Mouse (Mus musculus): ENCODE measurements around the gene Parn. TPM values are rescaled to one million over a fixed set of nuclear protein-coding genes. Genes with fewer than 3 reads are reported as not detected.

The Parn gene
- total RNA-seq, 2 experiments from 2014 or later = 18.8 to 45.0 TPM

GRCm38 (mm10) chr16:13492996-13493395 lies 175.0 kb downstream of the Parn start:
- ATAC-seq (replicated peaks; ENCODE audit: poor library complexity) = no peak

- no peak for ATAC-seq (replicated peaks; ENCODE audit: poor library complexity)
Observed at GRCm38 (mm10) chr16:13491776-13492175, 176.2 kb downstream of the Parn start.

Other genes with a start within 250 kb of the Parn start
- gene Bfar, start 3.7 kb upstream of the Parn start, total RNA-seq (2015) = 48.0 and 53.0 TPM in 2 replicates
- 57.4 and 67.3 TPM in 2 replicates for gene Bfar, start 3.7 kb upstream of the Parn start, total RNA-seq (2017)
- gene 3110001I22Rik, start 3.8 kb upstream of the Parn start, total RNA-seq (2015) = 12.4 and 15.9 TPM in 2 replicates
- 12.6 and 21.0 TPM in 2 replicates for gene 3110001I22Rik, start 3.8 kb upstream of the Parn start, total RNA-seq (2017)
- gene Pla2g10, start 62.8 kb upstream of the Parn start, total RNA-seq (2015) = not detected in 2 replicates
- gene Pla2g10, start 62.8 kb upstream of the Parn start, total RNA-seq (2017) = not detected in 2 replicates
- gene Rrn3, start 112.5 kb upstream of the Parn start, total RNA-seq (2015) = 28.7 and 34.7 TPM in 2 replicates
- 45.2 and 49.6 TPM in 2 replicates for gene Rrn3, start 112.5 kb upstream of the Parn start, total RNA-seq (2017)
- gene Ntan1, start 150.7 kb upstream of the Parn start, total RNA-seq (2015) = 97.9 and 123 TPM in 2 replicates
- gene Ntan1, start 150.7 kb upstream of the Parn start, total RNA-seq (2017) = 65.7 and 68.2 TPM in 2 replicates
- gene Pdxdc1, start 235.0 kb upstream of the Parn start, total RNA-seq (2015) = 52.7 and 57.8 TPM in 2 replicates
- 58.0 and 87.0 TPM in 2 replicates for gene Pdxdc1, start 235.0 kb upstream of the Parn start, total RNA-seq (2017)
- 0.32 and 1.7 TPM in 2 replicates for gene Mpv17l, start 235.0 kb upstream of the Parn start, total RNA-seq (2015)
- 0.33 and 2.0 TPM in 2 replicates for gene Mpv17l, start 235.0 kb upstream of the Parn start, total RNA-seq (2017)

Data from megakaryocyte progenitor cell, adult 5-6 weeks (primary cell).